9 mouse cellular contexts compared by ENCODE assay signal in the genomic region with DNA sequence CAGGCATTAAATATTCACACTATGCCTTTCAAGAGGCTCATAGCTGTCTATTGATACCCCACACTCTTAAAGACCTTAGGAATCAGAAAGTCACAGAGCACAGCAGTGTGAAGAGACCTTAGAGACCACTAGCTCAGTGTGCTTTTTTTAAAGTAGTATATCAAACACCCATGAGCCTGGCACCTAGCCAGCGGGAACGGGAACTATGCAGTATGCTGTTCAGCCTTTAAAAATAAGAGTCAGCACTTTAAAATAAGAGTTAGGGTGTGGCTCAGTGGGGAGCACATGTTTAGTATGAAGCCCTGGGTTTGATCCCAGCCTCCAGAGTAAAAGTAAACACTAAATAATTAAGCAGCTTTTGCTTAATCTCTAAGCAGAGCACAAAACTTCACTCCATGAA. TPM values are rescaled to one million over a fixed set of nuclear protein-coding genes. Genes with fewer than 3 reads are reported as not detected.
DNase-seq lines count a peak whose midpoint lies in the region; ATAC-seq and TF ChIP-seq lines count a peak whose summit lies in the region.
"Had no signal": no experiment of that assay in that cellular context is flagged by ENCODE, and none has a peak within 500 bp of the region (broad histone marks: within the 10 kb centered on the region; RNA-seq: fewer than 3 reads in every experiment).

No protein-coding gene starts in this region.

- H3K36me3 ChIP-seq in lung, embryonic 14.5 days (ENCODE audit: insufficient read depth), result 0 out of 2 replicates have a peak, but pooled peaks cover 3% of the 10 kb centered on the region

- H3K9me3 ChIP-seq in lung, embryonic 14.5 days (ENCODE audit: low read depth, low read length), result no peaks in the 10 kb centered on the region
- H3K9me3 ChIP-seq: megakaryocyte, embryonic 14.5 days had no signal

- DNase-seq in cerebellum, postnatal 14 days, result peak; percentile 3 to 28
- no peak for DNase-seq in cerebellum, adult 11 months
- DNase-seq in lung, adult 18-20 months, result peak; percentile 8 to 21
- no peak for DNase-seq in lung, adult 2 months
- peak; percentile 86 for DNase-seq in lung, embryonic 14.5 days
- DNase-seq in thymus, postnatal 0 days (ENCODE audit: low spot score), result no peak

- no peak overlapping the region for H3K27ac ChIP-seq in lung, embryonic 14.5 days (ENCODE audit: low read depth)

- no peak for TF ChIP-seq POLR2A in lung, adult 2 months (IDR thresholded peaks at IDR 0.05; ENCODE audit: borderline replicate concordance, extremely low read depth, low read depth, low read length)

- WGBS in lung, adult 2 months, result 33% methylated on average over 2 of the region's 2 CpGs
- WGBS in lung, embryonic 14.5 days, result 12% methylated on average over 2 of the region's 2 CpGs

- no peaks in the 10 kb centered on the region for H3K4me1 ChIP-seq in lung, adult 2 months (ENCODE audit: control insufficient read depth, insufficient read depth, low read length)
- no peaks in the 10 kb centered on the region for H3K4me1 ChIP-seq in lung, embryonic 14.5 days (ENCODE audit: insufficient read depth)
- H3K4me1 ChIP-seq: megakaryocyte, embryonic 14.5 days had no signal

- ATAC-seq in common myeloid progenitor, adult 5-6 weeks (replicated peaks; ENCODE audit: low read depth, poor library complexity, severe bottlenecking), result peak; percentile 68
- peak; percentile 80; the same call in 1 of the 2 replicates for ATAC-seq in lung, embryonic 14.5 days (ENCODE audit: insufficient read depth)
- no peak for ATAC-seq in inflammation-experienced regulatory T-cells, adult 6 months

- TF ChIP-seq CTCF in lung, adult 2 months (IDR thresholded peaks at IDR 0.05; ENCODE audit: insufficient read depth, low read length), result no peak
- TF ChIP-seq CTCF in lung, embryonic 14.5 days (IDR thresholded peaks at IDR 0.05; ENCODE audit: low read depth), result no peak

- no peak overlapping the region for H3K4me2 ChIP-seq in lung, embryonic 14.5 days

- H3K27me3 ChIP-seq in lung, embryonic 14.5 days (ENCODE audit: insufficient read depth, low read length), result no peaks in the 10 kb centered on the region
- H3K27me3 ChIP-seq: megakaryocyte, embryonic 14.5 days had no signal

- H3K4me3 ChIP-seq in lung, adult 2 months (replicated peaks; ENCODE audit: extremely low read depth, low read depth, low read length), result no peak overlapping the region
- H3K4me3 ChIP-seq in lung, embryonic 14.5 days (ENCODE audit: low read depth, low read length), result no peak overlapping the region
- H3K4me3 ChIP-seq: megakaryocyte, embryonic 14.5 days had no signal

- H3K9ac ChIP-seq in lung, embryonic 14.5 days, result no peak overlapping the region

RNA-seq across cellular contexts. Expression of a gene that starts 12.7 kb away (rescaled TPM):
- 0.22 and 0.68 TPM in 2 replicates for polyA plus RNA-seq in lung, adult 2 months (2012; rRNA removed)
- not detected in 2 replicates for total RNA-seq in common myeloid progenitor, adult 5-6 weeks (2017)
- 29.9 and 32.5 TPM in 2 replicates for polyA plus RNA-seq in lung, embryonic 14.5 days (2014; fragmentation: Nextera tagmentation; extraction: Ambion mirVana)
- under 1 TPM in 1 of 3 experiments, not detected in 2; 0.07 TPM for polyA plus RNA-seq in inflammation-experienced regulatory T-cells, adult 6 months (2017; shearing (Covaris generic))
- 1.8 and 2.6 TPM in 2 replicates for polyA plus RNA-seq in thymus, postnatal 0 days (2015; fragmentation: Nextera tagmentation; extraction: Ambion mirVana)

RNA-seq across cellular contexts. Expression of a gene that starts 32.1 kb away (rescaled TPM):
- 8.6 and 15.4 TPM in 2 replicates for polyA plus RNA-seq in lung, adult 2 months (2012; rRNA removed)
- 34.7 and 38.7 TPM in 2 replicates for total RNA-seq in common myeloid progenitor, adult 5-6 weeks (2017)
- 22.0 and 22.3 TPM in 2 replicates for polyA plus RNA-seq in lung, embryonic 14.5 days (2014; fragmentation: Nextera tagmentation; extraction: Ambion mirVana)
- polyA plus RNA-seq in inflammation-experienced regulatory T-cells, adult 6 months (2017; shearing (Covaris generic)), result 1 to 10 TPM; 4.5 to 8.4 (median 7.4) TPM
- polyA plus RNA-seq in thymus, postnatal 0 days (2015; fragmentation: Nextera tagmentation; extraction: Ambion mirVana), result 4.5 and 5.9 TPM in 2 replicates

Comparison
In these comparisons a context has a peak if more than half of its experiments do, and no peak if none do; other contexts are left out.
1. DNase-seq: peak in cerebellum, postnatal 14 days (2 of 2), lung, adult 18-20 months (2 of 2) and lung, embryonic 14.5 days (single experiment); none in cerebellum, adult 11 months (single experiment), lung, adult 2 months (single experiment) and thymus, postnatal 0 days (single experiment).